Mouse (Mus musculus) MEL (cell line): ENCODE measurements around the gene Erbb4. TPM values are rescaled to one million over a fixed set of nuclear protein-coding genes. Genes with fewer than 3 reads are reported as not detected.

ENCODE experiments used
- DNase-seq: peaks from one replicate; pipeline ENCODE4 v3.0.0; 2011; ENCODE audit warnings: low read depth, low spot score
- H3K27ac ChIP-seq: 2 replicates; pipeline ENCODE4 v1.5.1; 2012; ENCODE audit warnings: low read depth, mild to moderate bottlenecking, control low read depth, low read length, moderate library complexity; ENCODE audit not compliant: control insufficient read depth
- H3K27me3 ChIP-seq, 2 experiments: fragments of 150-350 bp in 1 of 2; sonication (generic) in 1 of 2; 2 replicates each; pipeline ENCODE4 v1.6.1; 2012; ENCODE audit warnings: low read length in 2 of 2, mild to moderate bottlenecking in 2 of 2, improper control_type of control experiment in 1 of 2, moderate library complexity in 1 of 2; ENCODE audit not compliant: insufficient read depth in 2 of 2, control insufficient read depth in 1 of 2
- H3K36me3 ChIP-seq, 2 experiments: 2 replicates each; pipeline ENCODE4 v1.6.1; 2012 to 2014; ENCODE audit warnings: low read length in 2 of 2, improper control_type of control experiment in 1 of 2, inconsistent platforms in 1 of 2, mild to moderate bottlenecking in 1 of 2; ENCODE audit not compliant: insufficient read depth in 2 of 2, control insufficient read depth in 1 of 2
- H3K4me1 ChIP-seq, 2 experiments: fragments of 150-350 bp in 1 of 2; sonication (generic) in 1 of 2; 2 replicates each; pipeline ENCODE4 v1.6.1; 2012; ENCODE audit warnings: low read length in 2 of 2, improper control_type of control experiment in 1 of 2, mild to moderate bottlenecking in 1 of 2; ENCODE audit not compliant: insufficient read depth in 2 of 2, control insufficient read depth in 1 of 2
- H3K4me3 ChIP-seq, 2 experiments: fragments of 150-350 bp in 1 of 2; sonication (generic) in 1 of 2; 2 replicates each; pipeline ENCODE4 v1.5.1; 2012; ENCODE audit warnings: low read depth in 2 of 2, low read length in 2 of 2, mild to moderate bottlenecking in 2 of 2, moderate library complexity in 2 of 2, control low read depth in 1 of 2, improper control_type of control experiment in 1 of 2; ENCODE audit not compliant: control insufficient read depth in 1 of 2, insufficient read depth in 1 of 2
- H3K79me2 ChIP-seq: 2 replicates; pipeline ENCODE4 v1.6.1; 2012; ENCODE audit warnings: mild to moderate bottlenecking, low read length, moderate library complexity; ENCODE audit not compliant: control insufficient read depth, poor library complexity, insufficient read depth
- H3K9ac ChIP-seq: 2 replicates; pipeline ENCODE4 v1.6.1; 2012; ENCODE audit warnings: low read depth, mild to moderate bottlenecking, control low read depth, low read length, moderate library complexity; ENCODE audit not compliant: control insufficient read depth, poor library complexity, severe bottlenecking
- H3K9me3 ChIP-seq: fragments of 150-350 bp; sonication (generic); replicated peaks from 2 replicates; pipeline ENCODE4 v1.6.1; 2012; ENCODE audit warnings: mild to moderate bottlenecking, low read length, improper control_type of control experiment, moderate library complexity; ENCODE audit not compliant: insufficient read depth
- CHD1 ChIP-seq: IDR thresholded peaks from 2 replicates; pipeline ENCODE4 v1.6.1; 2012; ENCODE audit warnings: low read depth, mild to moderate bottlenecking, inconsistent platforms, low read length, improper control_type of control experiment
- CHD2 ChIP-seq: IDR thresholded peaks from 2 replicates; pipeline ENCODE4 v1.6.1; 2011; ENCODE audit warnings: low read length, improper control_type of control experiment
- E2F4 ChIP-seq: IDR thresholded peaks from 2 replicates; pipeline ENCODE4 v1.6.1; 2011; ENCODE audit warnings: low read depth, low read length, improper control_type of control experiment, borderline replicate concordance
- ETS1 ChIP-seq: IDR thresholded peaks from 2 replicates; pipeline ENCODE4 v1.6.1; 2012; ENCODE audit warnings: low read depth, mild to moderate bottlenecking, inconsistent platforms, low read length, improper control_type of control experiment, moderate library complexity
- HCFC1 ChIP-seq: IDR thresholded peaks from 2 replicates; pipeline ENCODE4 v1.6.1; 2012; ENCODE audit warnings: low read depth, mild to moderate bottlenecking, inconsistent platforms, low read length, improper control_type of control experiment, moderate library complexity
- JUND ChIP-seq: IDR thresholded peaks from 2 replicates; pipeline ENCODE4 v1.6.1; 2011; ENCODE audit warnings: low read depth, mild to moderate bottlenecking, improper control_type of control experiment, low read length
- MAFK ChIP-seq: IDR thresholded peaks from 2 replicates; pipeline ENCODE4 v1.6.1; 2011; ENCODE audit warnings: low read depth, mild to moderate bottlenecking, low read length, improper control_type of control experiment, borderline replicate concordance
- MAX ChIP-seq: IDR thresholded peaks from 2 replicates; pipeline ENCODE4 v1.6.1; 2011; ENCODE audit warnings: low read length, improper control_type of control experiment
- NELFE ChIP-seq: IDR thresholded peaks from 2 replicates; pipeline ENCODE4 v1.6.1; 2011; ENCODE audit warnings: low read depth, low read length, improper control_type of control experiment
- POLR2A ChIP-seq, 2 experiments: IDR thresholded peaks; 2 replicates each; pipeline ENCODE4 v1.6.1; 2011 to 2012; ENCODE audit warnings: low read length in 2 of 2, mild to moderate bottlenecking in 2 of 2, control low read depth in 1 of 2, improper control_type of control experiment in 1 of 2, low read depth in 1 of 2, moderate library complexity in 1 of 2; ENCODE audit not compliant: control insufficient read depth in 1 of 2, insufficient read depth in 1 of 2, poor library complexity in 1 of 2
- POLR2AphosphoS5 ChIP-seq: IDR thresholded peaks from 2 replicates; pipeline ENCODE4 v1.6.1; 2012; ENCODE audit warnings: low read depth, borderline replicate concordance, mild to moderate bottlenecking, inconsistent platforms, low read length, moderate library complexity, mixed read lengths
- SIN3A ChIP-seq: IDR thresholded peaks from 2 replicates; pipeline ENCODE4 v1.6.1; 2012; ENCODE audit warnings: low read length, improper control_type of control experiment, inconsistent platforms
- SMC3 ChIP-seq: IDR thresholded peaks from 2 replicates; pipeline ENCODE4 v1.6.1; 2011; ENCODE audit warnings: low read depth, low read length, improper control_type of control experiment
- TCF12 ChIP-seq: IDR thresholded peaks from 2 replicates; pipeline ENCODE4 v1.6.1; 2014; ENCODE audit warnings: low read depth, mild to moderate bottlenecking, inconsistent platforms, low read length, improper control_type of control experiment, moderate library complexity
- ZKSCAN1 ChIP-seq: IDR thresholded peaks from 2 replicates; pipeline ENCODE4 v1.6.1; 2012; ENCODE audit warnings: low read depth, mild to moderate bottlenecking, inconsistent platforms, low read length, improper control_type of control experiment, moderate library complexity
- ZNF384 ChIP-seq: IDR thresholded peaks from 2 replicates; pipeline ENCODE4 v1.6.1; 2012; ENCODE audit warnings: low read depth, mild to moderate bottlenecking, inconsistent platforms, low read length, improper control_type of control experiment
- polyA plus RNA-seq, 2 experiments: library from polyadenylated mRNA; stranded (reverse) in 1 of 2; unstranded in 1 of 2; fragments of >175 nt in 1 of 2; fragments of >200 nt in 1 of 2; gene quantifications; 2 replicates each; pipeline versions ENCODE4 v1.2.1 to v1.2.4; 2012; ENCODE audit warnings: low replicate concordance in 2 of 2, low read depth in 1 of 2; ENCODE audit not compliant: insufficient read length in 2 of 2, insufficient read depth in 1 of 2, missing spikeins in 1 of 2
- total RNA-seq: library from RNA; depleted of rRNA; stranded (reverse); fragments of 300-350 nt; gene quantifications from 2 replicates; pipeline ENCODE4 v1.2.3, GENCODE M21; 2012

The Erbb4 gene
- total and polyA plus RNA-seq, 3 experiments = not detected

GRCm38 (mm10) chr1:68681478-68681877 is 426.4 kb downstream of the Erbb4 start:
- TF ChIP-seq TCF12 = no peak
- no peak for TF ChIP-seq NELFE
- no peak for TF ChIP-seq POLR2AphosphoS5
- no peak for TF ChIP-seq ETS1
- no peak for TF ChIP-seq E2F4
- no peak for TF ChIP-seq SIN3A
- TF ChIP-seq SMC3 = no peak
- no peak for TF ChIP-seq POLR2A (IDR thresholded peaks at IDR 0.05; ENCODE audit: control insufficient read depth in 1 of 2, insufficient read depth in 1 of 2, low read depth in 1 of 2, low read length in 2 of 2, poor library complexity in 1 of 2)
- no peak for TF ChIP-seq JUND
- TF ChIP-seq MAX = no peak
- no peak for TF ChIP-seq CHD1
- H3K4me1 ChIP-seq = no peaks in the 10 kb centered on the region
- no peaks in the 10 kb centered on the region for H3K27me3 ChIP-seq
- DNase-seq = no peak
- no peaks in the 10 kb centered on the region for H3K9me3 ChIP-seq
- no peaks in the 10 kb centered on the region for H3K79me2 ChIP-seq
- no peak overlapping the region for H3K27ac ChIP-seq
- H3K9ac ChIP-seq = no peak overlapping the region
- H3K36me3 ChIP-seq = no peaks in the 10 kb centered on the region
- H3K4me3 ChIP-seq = no peak overlapping the region

DNA sequence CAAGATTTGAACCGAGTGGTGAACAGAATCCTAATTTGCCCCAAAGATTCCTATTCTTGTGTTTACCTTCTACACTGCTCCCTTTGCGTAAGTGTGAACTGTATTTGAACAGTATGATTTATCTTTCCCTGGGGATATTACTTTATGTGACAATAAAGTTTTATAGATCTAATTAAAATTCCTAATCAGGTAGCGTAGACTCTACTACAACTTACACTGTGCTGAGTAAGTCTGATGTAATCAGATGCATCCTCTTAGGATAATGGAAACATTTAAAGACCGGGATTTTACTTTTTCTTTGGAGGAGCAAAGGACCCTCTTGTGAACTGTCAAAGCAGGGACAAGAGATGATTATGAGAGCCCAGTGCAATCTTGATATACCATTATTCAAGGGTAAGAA is 433.2 kb downstream of the Erbb4 start:
- Histone ChIP-seq H3K4me3 (no peak overlapping the region), H3K9me3 (no peaks in the 10 kb centered on the region), H3K27me3 (no peaks in the 10 kb centered on the region), H3K4me1 (no peaks in the 10 kb centered on the region), H3K9ac (no peak overlapping the region), H3K36me3 (no peaks in the 10 kb centered on the region), H3K27ac (no peak overlapping the region), H3K79me2 (no peaks in the 10 kb centered on the region)
- TF ChIP-seq ETS1 (no peak), CHD2 (no peak), CHD1 (no peak), POLR2AphosphoS5 (no peak), MAFK (no peak), SMC3 (no peak), ZNF384 (no peak), JUND (no peak), ZKSCAN1 (no peak), HCFC1 (no peak)
- DNase-seq = no peak
